Mouse (Mus musculus): ENCODE results near the gene Rasa4. TPM values are rescaled to one million over a fixed set of nuclear protein-coding genes. Genes with fewer than 3 reads are reported as not detected.

Rasa4 gene
- polyA plus RNA-seq, 1 experiment from 2014 or later: 9.6 TPM

DNA sequence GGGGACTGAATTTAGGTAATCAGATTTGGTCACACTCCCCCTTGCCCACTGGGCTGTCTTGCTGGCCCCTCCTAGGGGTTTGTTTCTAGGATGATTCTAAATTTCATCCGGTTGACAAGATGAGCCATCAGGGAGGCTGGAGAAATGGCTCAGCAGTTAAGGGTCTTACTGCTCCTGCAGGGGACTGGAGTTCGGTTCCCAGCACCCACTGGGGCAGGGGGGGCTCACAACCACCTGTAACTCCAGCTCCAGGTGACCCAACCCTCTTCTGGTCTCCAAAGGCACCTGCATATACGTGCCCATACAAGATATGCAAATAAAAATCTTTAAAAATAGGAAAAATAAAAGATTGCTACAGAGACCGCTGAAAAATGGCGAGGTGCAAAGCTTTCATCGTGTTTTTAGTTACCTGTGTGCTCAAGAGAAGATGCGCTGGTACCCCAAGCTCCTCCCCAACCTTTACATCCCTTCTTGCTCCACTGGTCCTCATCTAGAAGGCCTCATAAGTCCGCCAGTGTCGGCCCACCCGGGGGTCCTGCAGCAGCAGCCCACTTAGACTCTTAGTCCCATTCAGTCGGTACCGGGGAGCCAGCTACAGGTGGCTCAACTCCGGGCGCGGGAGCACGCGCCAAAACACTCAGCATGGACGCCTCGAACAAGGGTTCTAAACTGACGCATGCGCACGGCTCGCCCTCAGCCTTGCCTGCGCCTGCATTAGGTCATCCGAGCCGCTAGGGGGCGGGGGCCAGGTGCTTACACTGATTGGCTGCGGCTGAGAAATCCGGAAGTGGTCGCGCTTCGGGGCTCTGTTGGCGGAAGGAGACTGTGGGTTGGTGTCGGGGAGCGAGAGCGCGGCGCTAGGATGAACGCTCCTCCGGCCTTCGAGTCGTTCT is 32.4 kb downstream of the Rasa4 start, which contains the start of gene Polr2j:
Gene Polr2j, plus strand, starts transcription at position 741 of the 893 bp plus-strand sequence.
- Histone ChIP-seq H3K9me3 (replicated peaks; ENCODE audit: control insufficient read depth, low read length) (no peaks in the 10 kb centered on the region), H3K27me3 (ENCODE audit: control insufficient read depth, insufficient read depth, low read length) (no peaks in the 10 kb centered on the region), H3K4me2 (ENCODE audit: low read depth, low read length) (peak within 1 kb of the TSS; percentile 81), H3K27ac (ENCODE audit: low read length) (peak within 1 kb of the TSS; percentile 54), H3K36me3 (ENCODE audit: control insufficient read depth, insufficient read depth, low read length) (peaks cover 11% of the 10 kb centered on the region; the same call in 1 of the 2 replicates), H3K4me1 (ENCODE audit: control insufficient read depth, insufficient read depth, low read length) (peaks cover 11% of the 10 kb centered on the region), H3K4me3 (replicated peaks; ENCODE audit: low read length) (peak within 1 kb of the TSS; percentile 81), H3K9ac (ENCODE audit: low read length) (peak within 1 kb of the TSS; percentile 93)
- WGBS: 3% methylated on average over 42 of the region's 42 CpGs
- peak; percentile 95 for ATAC-seq (ENCODE audit: insufficient read depth, low FRiP score)

- peak; percentile 44; the same call in 1 of the 2 replicates for ATAC-seq (ENCODE audit: insufficient read depth, low FRiP score)
Observed at GRCm38 (mm10) chr5:136116784-136117112, 33.0 kb downstream of the Rasa4 start.

DNA sequence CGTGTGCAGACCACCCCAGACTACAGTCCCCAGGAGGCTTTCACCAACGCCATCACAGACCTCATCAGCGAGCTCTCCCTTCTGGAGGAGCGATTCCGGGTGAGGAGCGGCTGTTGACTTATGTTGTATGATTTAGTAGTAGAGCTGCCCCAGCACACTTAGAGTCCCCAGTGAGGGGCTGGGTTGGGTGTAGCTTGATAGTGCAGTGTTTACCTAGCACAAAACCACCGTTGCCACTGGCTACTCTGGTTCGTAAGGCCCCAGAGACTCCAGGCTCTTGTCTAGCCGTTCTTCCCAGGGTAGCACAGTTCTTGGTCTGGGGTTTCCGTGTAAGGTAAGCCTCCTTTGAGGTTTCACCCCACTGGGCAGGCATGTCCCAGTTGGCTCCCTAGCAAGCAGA is 38.4 kb downstream of the Rasa4 start:
- Histone ChIP-seq H3K4me2 (ENCODE audit: low read depth, low read length) (no peak overlapping the region), H3K27me3 (ENCODE audit: control insufficient read depth, insufficient read depth, low read length) (no peaks in the 10 kb centered on the region), H3K4me1 (ENCODE audit: control insufficient read depth, insufficient read depth, low read length) (peaks cover 11% of the 10 kb centered on the region), H3K9ac (ENCODE audit: low read length) (no peak overlapping the region), H3K9me3 (replicated peaks; ENCODE audit: control insufficient read depth, low read length) (no peaks in the 10 kb centered on the region), H3K4me3 (replicated peaks; ENCODE audit: low read length) (no peak overlapping the region), H3K27ac (ENCODE audit: low read length) (peak overlapping the region; percentile 40; the same call in 1 of the 2 replicates), H3K36me3 (ENCODE audit: control insufficient read depth, insufficient read depth, low read length) (peaks cover 21% of the 10 kb centered on the region)
- 75% methylated on average over 10 of the region's 10 CpGs for WGBS
- ATAC-seq (ENCODE audit: insufficient read depth, low FRiP score): peak; percentile 81; the same call in 1 of the 2 replicates

More at GRCm38 (mm10) chr5:136116784-136117112, 33.0 kb downstream of the Rasa4 start:
- H3K27me3 ChIP-seq (ENCODE audit: control insufficient read depth, insufficient read depth, low read length): no peaks in the 10 kb centered on the region
- WGBS: 1% methylated on average over 22 of the region's 22 CpGs
- peak overlapping the region; percentile 81 for H3K4me2 ChIP-seq (ENCODE audit: low read depth, low read length)
- H3K9ac ChIP-seq (ENCODE audit: low read length): peak overlapping the region; percentile 93
- peaks cover 11% of the 10 kb centered on the region for H3K4me1 ChIP-seq (ENCODE audit: control insufficient read depth, insufficient read depth, low read length)
- no peaks in the 10 kb centered on the region for H3K9me3 ChIP-seq (replicated peaks; ENCODE audit: control insufficient read depth, low read length)
- peak overlapping the region; percentile 81 for H3K4me3 ChIP-seq (replicated peaks; ENCODE audit: low read length)
- H3K27ac ChIP-seq (ENCODE audit: low read length): peak overlapping the region; percentile 54
- peaks cover 11% of the 10 kb centered on the region; the same call in 1 of the 2 replicates for H3K36me3 ChIP-seq (ENCODE audit: control insufficient read depth, insufficient read depth, low read length)

DNA sequence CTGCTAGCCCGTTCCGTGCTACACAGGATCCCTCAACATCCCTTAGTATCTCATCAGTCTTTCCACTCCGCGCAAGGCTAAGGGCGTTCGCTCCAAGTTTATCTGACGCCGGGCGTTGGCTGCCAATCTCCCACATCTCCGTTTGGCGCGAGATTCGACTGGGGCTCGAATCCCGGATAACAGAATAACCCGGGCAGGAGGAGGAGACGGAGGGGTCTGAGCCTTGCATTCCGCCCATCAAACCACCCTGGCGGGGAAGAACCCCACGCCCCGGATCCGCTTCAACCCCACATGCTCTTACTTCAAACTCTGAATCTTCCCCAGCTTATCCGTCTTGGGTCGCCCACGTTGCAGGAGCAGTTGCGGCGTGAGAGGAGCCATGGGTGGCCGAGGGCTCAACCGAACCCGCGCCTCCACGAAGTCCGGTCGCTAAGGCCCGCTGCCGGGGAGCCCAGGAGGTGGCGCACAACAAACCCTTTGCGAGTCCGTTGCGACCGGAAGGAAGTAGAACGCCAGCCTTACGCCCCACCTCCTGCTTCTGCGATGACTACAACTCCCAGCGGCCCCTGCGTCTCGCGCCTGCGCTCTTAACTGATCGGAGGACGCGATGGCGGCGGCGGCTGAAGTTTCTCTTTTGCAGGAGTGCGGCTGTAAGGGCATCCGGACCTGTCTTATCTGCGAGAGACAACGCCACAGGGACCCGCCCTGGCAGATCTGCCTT is 52.0 kb downstream of the Rasa4 start, which contains the start of the genes Lrwd1 and Alkbh4:
Gene Lrwd1, minus strand, starts transcription at position 504 of the 721 bp plus-strand sequence.
Gene Alkbh4, plus strand, starts transcription at position 576 of the 721 bp plus-strand sequence.
- under 1% methylated on average over 60 of the region's 60 CpGs for WGBS
- Histone ChIP-seq H3K4me3 (replicated peaks; ENCODE audit: low read length) (peak within 1 kb of the TSS; percentile 80), H3K4me1 (ENCODE audit: control insufficient read depth, insufficient read depth, low read length) (peaks cover 18% of the 10 kb centered on the region), H3K27me3 (ENCODE audit: control insufficient read depth, insufficient read depth, low read length) (no peaks in the 10 kb centered on the region), H3K9me3 (replicated peaks; ENCODE audit: control insufficient read depth, low read length) (no peaks in the 10 kb centered on the region), H3K4me2 (ENCODE audit: low read depth, low read length) (peak within 1 kb of the TSS; percentile 68), H3K9ac (ENCODE audit: low read length) (peak within 1 kb of the TSS; percentile 92), H3K27ac (ENCODE audit: low read length) (peak within 1 kb of the TSS; percentile 82), H3K36me3 (ENCODE audit: control insufficient read depth, insufficient read depth, low read length) (0 out of 2 replicates have a peak, but pooled peaks cover 6% of the 10 kb centered on the region)
- peak; percentile 93 for ATAC-seq (ENCODE audit: insufficient read depth, low FRiP score)

- WGBS: 4% methylated on average over 20 of the region's 20 CpGs
- Histone ChIP-seq H3K27me3 (ENCODE audit: control insufficient read depth, insufficient read depth, low read length) (no peaks in the 10 kb centered on the region), H3K4me1 (ENCODE audit: control insufficient read depth, insufficient read depth, low read length) (peaks cover 18% of the 10 kb centered on the region), H3K4me3 (replicated peaks; ENCODE audit: low read length) (peak overlapping the region; percentile 80), H3K9ac (ENCODE audit: low read length) (peak overlapping the region; percentile 87), H3K4me2 (ENCODE audit: low read depth, low read length) (peak overlapping the region; percentile 68), H3K27ac (ENCODE audit: low read length) (peak overlapping the region; percentile 82), H3K36me3 (ENCODE audit: control insufficient read depth, insufficient read depth, low read length) (0 out of 2 replicates have a peak, but pooled peaks cover 7% of the 10 kb centered on the region), H3K9me3 (replicated peaks; ENCODE audit: control insufficient read depth, low read length) (no peaks in the 10 kb centered on the region)
- no peak for ATAC-seq (ENCODE audit: insufficient read depth, low FRiP score)
Observed at GRCm38 (mm10) chr5:136136292-136136990, 52.7 kb downstream of the Rasa4 start.

DNA sequence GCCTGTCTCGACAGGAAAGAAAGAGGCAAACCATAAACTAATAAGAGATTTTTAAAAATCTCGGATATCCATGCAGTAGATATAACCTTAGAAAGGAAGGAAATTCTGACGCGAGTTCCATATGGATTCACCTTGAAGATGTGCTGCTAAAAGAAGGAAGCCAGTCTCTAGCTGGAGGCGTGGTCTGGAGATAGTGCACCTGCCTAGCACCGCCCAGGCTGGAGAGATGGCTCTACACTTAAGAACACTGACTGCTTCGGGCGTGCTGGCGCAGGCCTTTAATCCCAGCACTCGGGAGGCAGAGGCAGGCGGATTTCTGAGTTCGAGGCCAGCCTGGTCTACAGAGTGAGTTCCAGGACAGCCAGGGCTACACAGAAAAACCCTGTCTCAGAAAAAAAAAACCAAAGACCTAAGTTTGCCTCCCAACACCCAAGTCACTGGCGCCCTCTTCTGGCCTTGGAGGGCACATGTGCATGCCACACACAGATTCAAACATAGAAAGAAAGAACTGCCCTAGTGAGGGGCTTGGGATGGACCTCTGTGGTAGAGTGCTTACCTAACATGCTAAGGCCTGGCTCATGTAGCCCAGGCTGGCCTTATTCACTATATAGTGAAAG is 54.0 kb downstream of the Rasa4 start:
- no peak overlapping the region for H3K4me3 ChIP-seq (replicated peaks; ENCODE audit: low read length)
- H3K9me3 ChIP-seq (replicated peaks; ENCODE audit: control insufficient read depth, low read length): no peaks in the 10 kb centered on the region
- no peaks in the 10 kb centered on the region for H3K27me3 ChIP-seq (ENCODE audit: control insufficient read depth, insufficient read depth, low read length)
- H3K36me3 ChIP-seq (ENCODE audit: control insufficient read depth, insufficient read depth, low read length): peaks cover 16% of the 10 kb centered on the region; the same call in 1 of the 2 replicates
- H3K27ac ChIP-seq (ENCODE audit: low read length): no peak overlapping the region
- H3K9ac ChIP-seq (ENCODE audit: low read length): no peak overlapping the region
- H3K4me2 ChIP-seq (ENCODE audit: low read depth, low read length): no peak overlapping the region
- ATAC-seq (ENCODE audit: insufficient read depth, low FRiP score): no peak
- peaks cover 18% of the 10 kb centered on the region for H3K4me1 ChIP-seq (ENCODE audit: control insufficient read depth, insufficient read depth, low read length)
- 75% methylated on average over 13 of the region's 13 CpGs for WGBS

DNA sequence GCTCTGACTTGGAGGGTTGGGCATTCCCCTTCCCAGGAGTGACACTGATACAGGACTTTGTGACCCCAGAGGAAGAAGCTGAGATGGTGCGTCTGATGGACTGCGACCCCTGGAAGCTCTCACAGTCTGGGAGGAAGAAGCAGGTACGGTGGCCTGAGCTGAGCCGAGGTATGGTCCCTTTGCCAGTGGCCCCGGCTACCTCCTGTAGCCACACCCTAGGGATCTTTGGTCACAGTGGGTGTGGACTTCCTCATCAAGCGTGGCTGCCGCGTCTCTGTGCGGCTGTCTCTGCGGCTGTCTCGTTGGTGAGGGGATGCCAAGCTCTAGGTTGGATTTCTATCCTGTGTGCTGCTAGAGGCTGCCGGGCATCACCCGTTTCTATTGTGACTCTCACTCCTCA is 55.7 kb downstream of the Rasa4 start:
- no peak for ATAC-seq (ENCODE audit: insufficient read depth, low FRiP score)
- peaks cover 18% of the 10 kb centered on the region for H3K4me1 ChIP-seq (ENCODE audit: control insufficient read depth, insufficient read depth, low read length)
- H3K36me3 ChIP-seq (ENCODE audit: control insufficient read depth, insufficient read depth, low read length): peaks cover 14% of the 10 kb centered on the region; the same call in 1 of the 2 replicates
- H3K4me3 ChIP-seq (replicated peaks; ENCODE audit: low read length): no peak overlapping the region
- H3K4me2 ChIP-seq (ENCODE audit: low read depth, low read length): no peak overlapping the region
- no peak overlapping the region for H3K9ac ChIP-seq (ENCODE audit: low read length)
- no peaks in the 10 kb centered on the region for H3K27me3 ChIP-seq (ENCODE audit: control insufficient read depth, insufficient read depth, low read length)
- no peaks in the 10 kb centered on the region for H3K9me3 ChIP-seq (replicated peaks; ENCODE audit: control insufficient read depth, low read length)
- 87% methylated on average over 13 of the region's 13 CpGs for WGBS
- no peak overlapping the region for H3K27ac ChIP-seq (ENCODE audit: low read length)

DNA sequence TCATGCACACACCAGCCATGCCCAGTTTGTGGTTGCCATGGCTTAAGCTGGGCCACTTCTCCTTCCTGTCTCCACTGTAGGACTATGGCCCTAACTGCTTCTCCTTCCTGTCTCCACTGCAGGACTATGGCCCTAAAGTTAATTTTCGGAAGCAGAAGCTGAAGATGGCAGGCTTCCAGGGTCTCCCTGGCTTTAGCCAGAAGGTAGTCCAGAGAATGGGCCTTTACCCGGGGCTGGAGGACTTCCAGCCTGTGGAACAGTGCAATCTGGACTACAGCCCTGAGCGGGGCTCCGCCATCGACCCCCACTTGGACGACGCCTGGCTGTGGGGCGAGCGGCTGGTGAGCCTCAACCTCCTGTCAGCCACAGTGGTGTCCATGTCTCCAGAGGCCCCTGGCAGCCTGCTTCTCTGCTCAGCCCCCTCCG is 56.4 kb downstream of the Rasa4 start:
- Histone ChIP-seq H3K27me3 (ENCODE audit: control insufficient read depth, insufficient read depth, low read length) (no peaks in the 10 kb centered on the region), H3K4me3 (replicated peaks; ENCODE audit: low read length) (no peak overlapping the region), H3K4me2 (ENCODE audit: low read depth, low read length) (no peak overlapping the region), H3K9me3 (replicated peaks; ENCODE audit: control insufficient read depth, low read length) (no peaks in the 10 kb centered on the region), H3K36me3 (ENCODE audit: control insufficient read depth, insufficient read depth, low read length) (peaks cover 14% of the 10 kb centered on the region; the same call in 1 of the 2 replicates), H3K9ac (ENCODE audit: low read length) (no peak overlapping the region), H3K4me1 (ENCODE audit: control insufficient read depth, insufficient read depth, low read length) (peaks cover 12% of the 10 kb centered on the region), H3K27ac (ENCODE audit: low read length) (no peak overlapping the region)
- 88% methylated on average over 10 of the region's 10 CpGs for WGBS
- ATAC-seq (ENCODE audit: insufficient read depth, low FRiP score): no peak

All from stomach, embryonic 16.5 days (tissue).